Mouse (Mus musculus) midbrain, postnatal 0 days (tissue): Measurements from ENCODE around the gene Tmco2. TPM values are rescaled to one million over a fixed set of nuclear protein-coding genes. Genes with fewer than 3 reads are reported as not detected.

Experiments
- ATAC-seq: fragments of 200-750 bp; cut with Nextera tagmentation; 2 replicates; pipeline ENCODE4 v1.8.0; 2017; ENCODE audit warnings: moderate number of reproducible peaks, mild to moderate bottlenecking, moderate TSS enrichment, moderate library complexity; ENCODE audit not compliant: low FRiP score
- DNase-seq: peaks from one replicate; pipeline ENCODE4 v3.0.0-alpha.2; 2015; ENCODE audit warnings: low spot score
- H3K27ac ChIP-seq: fragments of 300-500 bp; sonication (generic); 2 replicates; pipeline ENCODE4 v1.5.1; 2014; ENCODE audit warnings: low read depth, mild to moderate bottlenecking, low read length, mixed read lengths
- H3K27me3 ChIP-seq: fragments of 300-500 bp; sonication (generic); 2 replicates; pipeline ENCODE4 v1.6.1; 2014; ENCODE audit warnings: low read length, control low read depth, mixed read lengths; ENCODE audit not compliant: insufficient read depth
- H3K36me3 ChIP-seq: fragments of 300-500 bp; sonication (generic); 2 replicates; pipeline ENCODE4 v1.6.1; 2014; ENCODE audit warnings: low read length, control low read depth, mixed read lengths; ENCODE audit not compliant: insufficient read depth
- H3K4me1 ChIP-seq: fragments of 300-500 bp; sonication (generic); 2 replicates; pipeline ENCODE4 v1.6.1; 2014; ENCODE audit warnings: mild to moderate bottlenecking, control low read depth, antibody characterized with exemption, low read length, mixed read lengths; ENCODE audit not compliant: insufficient read depth
- H3K4me2 ChIP-seq: fragments of 300-500 bp; sonication (generic); 2 replicates; pipeline ENCODE4 v1.6.1; 2014; ENCODE audit warnings: low read depth, mild to moderate bottlenecking, low read length, mixed read lengths; ENCODE audit not compliant: poor library complexity, severe bottlenecking
- H3K4me3 ChIP-seq: fragments of 300-500 bp; sonication (generic); 2 replicates; pipeline ENCODE4 v1.5.1; 2014; ENCODE audit warnings: low read depth, mild to moderate bottlenecking, low read length, moderate library complexity
- H3K9ac ChIP-seq: fragments of 300-500 bp; sonication (generic); replicated peaks from 2 replicates; pipeline ENCODE4 v1.6.1; 2014; ENCODE audit warnings: mild to moderate bottlenecking, low read length, moderate library complexity, mixed read lengths; ENCODE audit not compliant: poor library complexity, severe bottlenecking
- H3K9me3 ChIP-seq: fragments of 300-500 bp; sonication (generic); 2 replicates; pipeline ENCODE4 v1.6.1; 2016; ENCODE audit warnings: low read length, control low read depth
- CTCF ChIP-seq: IDR thresholded peaks from 2 replicates; pipeline ENCODE4 v1.5.1; 2016; ENCODE audit warnings: antibody characterized with exemption, mild to moderate bottlenecking
- WGBS: fragments of 180-500 bp; shearing (Covaris S2); extraction: QIAGEN DNeasy Blood & Tissue Kit; methylation state at CpG from one replicate; pipeline ENCODE4 v1.1.7; 2014; 5-methylcytosine and 5-hydroxymethylcytosine counted together
- polyA plus RNA-seq: library from polyadenylated mRNA; unstranded; fragments of >200 nt; fragmentation: Nextera tagmentation; extraction: Ambion mirVana; gene quantifications from 2 replicates; pipeline ENCODE4 v1.2.1, GENCODE M21; 2015
- total RNA-seq: library from RNA; depleted of rRNA; stranded (reverse); fragments of >200 nt; gene quantifications from 2 replicates; pipeline ENCODE4 v1.2.3, GENCODE M21; 2014; rRNA removed

Gene Tmco2
- total RNA-seq (not detected in 2 replicates), polyA plus RNA-seq (0.30 TPM in 1 of 2 replicates, not detected in the other)

GRCm38 (mm10) chr4:121109126-121109525, at the start of gene Tmco2:
TSS of gene Tmco2 (minus strand) at chr4:121109226.
- H3K4me3 ChIP-seq: no peak within 1 kb of the TSS
- no peak within 1 kb of the TSS for H3K9ac ChIP-seq
- DNase-seq: no peak
- TF ChIP-seq CTCF: no peak
- no peaks in the 10 kb centered on the region for H3K4me1 ChIP-seq
- H3K27ac ChIP-seq: no peak within 1 kb of the TSS
- no peak for ATAC-seq
- H3K27me3 ChIP-seq: no peaks in the 10 kb centered on the region
- no peak within 1 kb of the TSS for H3K4me2 ChIP-seq
- no peaks in the 10 kb centered on the region for H3K36me3 ChIP-seq
- no peaks in the 10 kb centered on the region for H3K9me3 ChIP-seq
- 87% methylated on average over 2 of the region's 2 CpGs for WGBS

DNA sequence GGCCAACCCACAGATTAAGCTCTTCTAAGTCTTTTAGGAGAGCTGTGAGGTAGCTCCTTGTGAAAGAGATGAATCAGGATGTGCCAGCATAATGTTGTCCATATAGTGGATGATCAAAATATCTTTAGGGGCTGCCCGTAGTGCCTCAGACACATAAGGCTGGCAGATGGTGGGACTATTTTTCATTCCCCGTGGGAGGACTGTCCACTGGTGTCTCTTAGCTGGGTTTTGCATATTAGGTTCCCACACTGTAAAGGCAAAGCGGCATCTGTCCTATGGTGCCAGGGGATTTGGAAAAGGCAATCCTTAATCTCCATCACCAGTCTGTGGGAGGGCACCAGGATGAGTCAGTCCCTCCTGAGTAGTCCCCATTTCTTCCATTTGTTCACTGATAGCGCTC, 5.7 kb downstream of the Tmco2 start:
- Histone ChIP-seq H3K4me3 (no peak overlapping the region), H3K27me3 (no peaks in the 10 kb centered on the region), H3K9me3 (no peaks in the 10 kb centered on the region), H3K9ac (no peak overlapping the region), H3K4me1 (no peaks in the 10 kb centered on the region), H3K4me2 (no peak overlapping the region), H3K36me3 (no peaks in the 10 kb centered on the region), H3K27ac (no peak overlapping the region)
- ATAC-seq: no peak
- 83% methylated on average over 4 of the region's 4 CpGs for WGBS
- DNase-seq: no peak
- no peak for TF ChIP-seq CTCF

DNA sequence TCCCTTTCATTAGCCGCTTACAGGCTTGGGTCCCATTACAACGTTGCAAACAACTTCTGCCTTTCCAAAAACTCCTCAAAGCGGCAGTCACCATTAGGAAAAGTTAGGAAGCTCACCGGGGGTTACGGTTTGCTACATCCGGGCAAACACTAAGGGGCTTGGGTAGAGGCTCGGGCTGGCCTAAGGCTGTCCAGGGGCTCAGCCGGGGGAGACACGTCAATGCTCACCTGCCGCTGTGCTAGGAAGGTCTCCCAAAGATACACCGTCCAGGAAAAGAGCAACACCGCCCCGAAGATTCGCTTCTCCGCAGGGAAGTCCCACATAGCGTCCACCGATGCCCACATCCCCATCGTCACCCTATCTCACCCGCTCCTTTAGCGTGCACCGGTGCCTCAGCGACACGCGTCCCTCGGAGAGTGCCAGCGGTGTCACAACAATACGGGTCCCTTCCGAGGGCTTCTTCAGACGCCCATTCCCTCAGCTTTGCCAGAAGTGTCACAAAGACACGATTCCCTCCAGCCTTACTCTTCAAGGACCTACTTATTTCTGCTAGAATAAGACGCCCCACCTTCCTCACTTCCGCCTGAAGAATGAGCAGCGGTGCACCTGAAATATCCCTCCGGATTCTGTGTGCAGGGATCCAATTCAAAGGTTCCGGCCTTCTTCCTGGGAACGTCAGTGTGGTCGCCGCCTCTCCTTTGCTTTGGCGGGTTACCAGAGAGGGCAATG, 11.2 kb downstream of the Tmco2 start, which contains the start of gene Zmpste24:
Gene Zmpste24, minus strand, starts transcription at position 592 of the 729 bp plus-strand sequence.
- ATAC-seq: peak; percentile 96
- no peak for TF ChIP-seq CTCF
- under 1% methylated on average over 38 of the region's 39 CpGs for WGBS

GRCm38 (mm10) chr4:121090211-121090610, 18.8 kb downstream of the Tmco2 start:
- H3K27me3 ChIP-seq: no peaks in the 10 kb centered on the region
- H3K36me3 ChIP-seq: peaks cover 34% of the 10 kb centered on the region
- ATAC-seq (no peak), DNase-seq (no peak)
- H3K4me2 ChIP-seq: no peak overlapping the region
- no peak overlapping the region for H3K4me3 ChIP-seq
- no peak for TF ChIP-seq CTCF
- WGBS: 92% methylated on average over 4 of the region's 4 CpGs
- H3K4me1 ChIP-seq: no peaks in the 10 kb centered on the region
- no peak overlapping the region for H3K27ac ChIP-seq
- no peak overlapping the region for H3K9ac ChIP-seq
- H3K9me3 ChIP-seq: no peaks in the 10 kb centered on the region

More for the DNA sequence above, 11.2 kb downstream of the Tmco2 start, which contains the start of gene Zmpste24:
- peak; percentile 97 for DNase-seq
- Histone ChIP-seq H3K4me1 (no peaks in the 10 kb centered on the region; the same call in 1 of the 2 replicates), H3K9ac (peak within 1 kb of the TSS; percentile 74), H3K36me3 (peaks cover 14% of the 10 kb centered on the region), H3K4me3 (peak within 1 kb of the TSS; percentile 75), H3K27ac (peak within 1 kb of the TSS; percentile 47; the same call in 1 of the 2 replicates), H3K27me3 (no peaks in the 10 kb centered on the region), H3K9me3 (no peaks in the 10 kb centered on the region), H3K4me2 (peak within 1 kb of the TSS; percentile 80)

- Histone ChIP-seq H3K4me2 (no peak overlapping the region), H3K9me3 (no peaks in the 10 kb centered on the region), H3K36me3 (peaks cover 32% of the 10 kb centered on the region), H3K4me1 (no peaks in the 10 kb centered on the region), H3K4me3 (no peak overlapping the region), H3K27me3 (no peaks in the 10 kb centered on the region), H3K27ac (no peak overlapping the region), H3K9ac (no peak overlapping the region)
- DNase-seq (no peak), ATAC-seq (no peak)
- TF ChIP-seq CTCF: no peak
- WGBS: 97% methylated on average over 2 of the region's 2 CpGs
Observed at GRCm38 (mm10) chr4:121088696-121089095, 20.3 kb downstream of the Tmco2 start.

DNA sequence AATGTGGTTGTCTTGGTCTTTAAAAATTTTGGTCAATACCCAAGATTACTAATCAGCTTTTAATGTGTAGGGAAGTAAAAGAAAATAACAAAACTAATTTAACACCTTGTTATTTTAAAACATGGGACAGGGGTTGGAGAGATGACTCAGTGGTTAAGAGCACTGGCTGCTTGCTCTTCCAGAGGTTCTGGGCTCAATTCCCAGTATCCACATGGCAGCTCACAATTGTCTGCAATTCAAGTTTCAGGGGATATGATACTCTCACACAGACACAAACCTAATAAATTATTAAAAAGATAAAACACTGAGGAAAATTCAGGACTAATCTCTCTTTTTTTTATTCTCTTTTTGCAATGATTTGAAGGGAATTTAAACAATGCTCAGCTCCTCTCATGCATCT, 24.5 kb downstream of the Tmco2 start:
- Histone ChIP-seq H3K27ac (no peak overlapping the region), H3K4me3 (no peak overlapping the region), H3K4me2 (no peak overlapping the region), H3K27me3 (no peaks in the 10 kb centered on the region), H3K9ac (no peak overlapping the region), H3K9me3 (no peaks in the 10 kb centered on the region), H3K36me3 (peaks cover 49% of the 10 kb centered on the region), H3K4me1 (no peaks in the 10 kb centered on the region)
- DNase-seq (no peak), ATAC-seq (no peak)
- no peak for TF ChIP-seq CTCF
